Mouse (Mus musculus) testis, adult 2 months (tissue): ENCODE measurements at regions not wholly inside any gene's neighbourhood (a gene's known extent, or its start where the extent isn't known, plus 50 kb on each side); places are given as distances from the start of the nearest gene placed in this dataset.

Source experiments
- CTCF ChIP-seq: fragments of 200-500 bp; IDR thresholded peaks from 2 replicates; pipeline ENCODE4 v1.5.1; 2012; ENCODE audit warnings: low read depth, mild to moderate bottlenecking, inconsistent platforms, low read length, moderate library complexity; ENCODE audit not compliant: control insufficient read depth, insufficient read depth, insufficient replicate concordance
- POLR2A ChIP-seq: fragments of 200-500 bp; IDR thresholded peaks from 2 replicates; pipeline ENCODE4 v1.6.1; 2012; ENCODE audit warnings: low read depth, mild to moderate bottlenecking, inconsistent platforms, low read length, moderate library complexity; ENCODE audit not compliant: control insufficient read depth

DNA sequence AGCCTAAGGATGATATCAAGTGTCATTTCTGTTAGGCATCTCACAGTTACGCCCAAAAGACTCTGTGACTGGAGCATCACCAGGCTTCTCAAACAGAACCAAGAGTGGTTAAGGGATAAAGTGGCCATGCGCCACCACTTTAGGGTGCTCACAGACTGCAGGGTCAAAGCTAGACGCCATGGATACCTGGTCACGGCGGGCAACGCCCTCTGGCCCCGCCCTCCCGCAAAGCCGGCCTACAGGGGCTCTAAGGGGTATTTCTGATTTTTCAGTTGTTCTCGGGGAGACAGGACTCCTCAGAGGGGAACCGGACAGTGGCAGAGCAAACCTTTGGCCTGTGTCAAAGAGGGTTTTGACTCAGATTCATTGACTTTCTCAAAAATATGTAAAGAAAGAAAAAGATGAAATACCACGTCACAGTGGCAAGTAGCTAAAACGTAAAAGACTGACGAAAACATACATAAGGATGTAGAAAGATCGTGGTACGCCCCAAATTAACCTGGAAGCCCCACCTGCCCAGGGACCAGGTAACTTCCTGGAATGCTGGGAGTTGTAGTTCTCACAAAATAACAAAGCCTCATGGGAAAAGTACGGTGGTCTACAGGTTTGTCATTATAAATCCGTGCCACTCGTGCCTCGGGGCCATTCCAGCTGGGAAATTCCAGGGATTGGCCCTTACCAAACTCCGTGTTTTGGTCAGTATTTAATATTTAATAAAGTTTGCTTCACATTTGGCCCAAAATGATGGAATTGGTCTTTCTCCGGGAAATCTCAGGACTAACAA, 116.1 kb upstream of the Arid2 start:
- TF ChIP-seq POLR2A (no peak), CTCF (no peak)
